Mouse (Mus musculus): Measurements from ENCODE around the gene Mfsd6. TPM values are rescaled to one million over a fixed set of nuclear protein-coding genes. Genes with fewer than 3 reads are reported as not detected.

The Mfsd6 gene
- polyA plus RNA-seq, 1 experiment from 2014 or later: 20.9 TPM

- TF ChIP-seq CTCF (IDR thresholded peaks at IDR 0.05): peak; percentile 67
Observed at GRCm38 (mm10) chr1:52748260-52748659, 21.0 kb upstream of the Mfsd6 start.

GRCm38 (mm10) chr1:52742567-52742966, 15.3 kb upstream of the Mfsd6 start:
- in situ Hi-C loops (cut with MboI; ENCODE audit: low pct_unique_long_range_greater_than_20kb): no loop called here
- no peak for DNase-seq (ENCODE audit: low read depth, low spot score)
- no peak for ATAC-seq
- CTCF ChIA-PET: no interaction called here
- H3K27me3 ChIP-seq: no peaks in the 10 kb centered on the region
- no peak for TF ChIP-seq CTCF (IDR thresholded peaks at IDR 0.05)
- POLR2A ChIA-PET: no interaction called here

More at GRCm38 (mm10) chr1:52748260-52748659, 21.0 kb upstream of the Mfsd6 start:
- no peak for ATAC-seq
- CTCF ChIA-PET: interaction anchor here (0.7 to 2.1 kb wide), 5 partner anchors 10 to 117 kb away, joined by 3 to 7 read pairs (median 3); no protein-coding TSS in a partner anchor
- no peak for DNase-seq (ENCODE audit: low read depth, low spot score)
- in situ Hi-C loops (cut with MboI; ENCODE audit: low pct_unique_long_range_greater_than_20kb): loop anchor here (5.0 kb wide), 1 partner anchor 101 kb away; no protein-coding TSS in a partner anchor
- POLR2A ChIA-PET: no interaction called here
- H3K27me3 ChIP-seq: no peaks in the 10 kb centered on the region

GRCm38 (mm10) chr1:52734208-52734607, 6.9 kb upstream of the Mfsd6 start:
- ChIA-PET CTCF (no interaction called here), POLR2A (no interaction called here)
- no peak for TF ChIP-seq CTCF (IDR thresholded peaks at IDR 0.05)
- in situ Hi-C loops (cut with MboI; ENCODE audit: low pct_unique_long_range_greater_than_20kb): no loop called here
- no peak for DNase-seq (ENCODE audit: low read depth, low spot score)
- H3K27me3 ChIP-seq: peaks cover 16% of the 10 kb centered on the region
- no peak for ATAC-seq

- TF ChIP-seq CTCF (IDR thresholded peaks at IDR 0.05): no peak
- H3K27me3 ChIP-seq: peaks cover 14% of the 10 kb centered on the region
- ATAC-seq: no peak
- POLR2A ChIA-PET: no interaction called here
- in situ Hi-C loops (cut with MboI; ENCODE audit: low pct_unique_long_range_greater_than_20kb): no loop called here
- no peak for DNase-seq (ENCODE audit: low read depth, low spot score)
- CTCF ChIA-PET: no interaction called here
Observed at GRCm38 (mm10) chr1:52730258-52730657, 3.0 kb upstream of the Mfsd6 start.

DNA sequence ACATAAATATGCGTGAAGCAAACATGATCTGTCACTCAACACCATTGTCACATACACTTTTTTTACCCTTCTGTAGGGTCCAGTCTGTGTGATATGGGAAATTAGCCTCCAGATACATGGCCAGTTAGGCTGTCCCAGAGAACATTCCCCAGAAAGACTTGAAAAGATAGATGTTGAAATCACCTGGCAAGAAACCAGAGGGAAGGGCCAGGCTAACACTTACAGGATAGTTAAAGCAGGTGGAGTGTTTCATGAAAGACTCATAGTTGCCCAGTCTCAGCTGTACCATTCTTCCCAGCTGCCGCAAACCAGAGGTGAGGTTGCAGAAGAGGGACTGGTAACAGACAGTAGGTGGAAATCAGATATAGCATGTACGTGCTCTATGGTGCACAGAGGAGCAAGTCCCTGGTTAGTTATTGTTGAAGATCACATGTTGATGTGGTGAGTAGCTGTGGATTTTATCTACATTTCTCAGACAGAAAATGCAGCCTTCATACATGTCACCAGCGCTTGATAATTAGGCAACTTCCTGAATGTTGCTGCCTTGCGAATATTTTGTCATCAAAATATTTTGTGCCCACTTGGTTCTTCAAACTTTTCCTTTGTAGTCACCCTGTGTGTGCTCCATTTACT, 1.7 kb upstream of the Mfsd6 start:
- ChIA-PET POLR2A (no interaction called here), CTCF (no interaction called here)
- TF ChIP-seq CTCF (IDR thresholded peaks at IDR 0.05): no peak
- no peak for ATAC-seq
- in situ Hi-C loops (cut with MboI; ENCODE audit: low pct_unique_long_range_greater_than_20kb): no loop called here
- H3K27me3 ChIP-seq: peaks cover 8% of the 10 kb centered on the region
- no peak for DNase-seq (ENCODE audit: low read depth, low spot score)

- POLR2A ChIA-PET: no interaction called here
- H3K27me3 ChIP-seq: peaks cover 3% of the 10 kb centered on the region
Observed at GRCm38 (mm10) chr1:52726371-52727055, 749 bp downstream of the Mfsd6 start.

GRCm38 (mm10) chr1:52722586-52722985, 4.7 kb downstream of the Mfsd6 start:
- no peak for ATAC-seq
- no peak for DNase-seq (ENCODE audit: low read depth, low spot score)
- TF ChIP-seq CTCF (IDR thresholded peaks at IDR 0.05): no peak
- H3K27me3 ChIP-seq: no peaks in the 10 kb centered on the region
- ChIA-PET POLR2A (no interaction called here), CTCF (no interaction called here)
- in situ Hi-C loops (cut with MboI; ENCODE audit: low pct_unique_long_range_greater_than_20kb): no loop called here

More at GRCm38 (mm10) chr1:52726371-52727055, 749 bp downstream of the Mfsd6 start:
- CTCF ChIA-PET: no interaction called here
- ATAC-seq: peak; percentile 38
- in situ Hi-C loops (cut with MboI; ENCODE audit: low pct_unique_long_range_greater_than_20kb): no loop called here
- TF ChIP-seq CTCF (IDR thresholded peaks at IDR 0.05): no peak
- no peak for DNase-seq (ENCODE audit: low read depth, low spot score)

GRCm38 (mm10) chr1:52719096-52719495, 8.2 kb downstream of the Mfsd6 start:
- H3K27me3 ChIP-seq: no peaks in the 10 kb centered on the region
- in situ Hi-C loops (cut with MboI; ENCODE audit: low pct_unique_long_range_greater_than_20kb): no loop called here
- POLR2A ChIA-PET: no interaction called here
- ATAC-seq: no peak
- TF ChIP-seq CTCF (IDR thresholded peaks at IDR 0.05): peak; percentile 44
- CTCF ChIA-PET: no interaction called here
- no peak for DNase-seq (ENCODE audit: low read depth, low spot score)

DNA sequence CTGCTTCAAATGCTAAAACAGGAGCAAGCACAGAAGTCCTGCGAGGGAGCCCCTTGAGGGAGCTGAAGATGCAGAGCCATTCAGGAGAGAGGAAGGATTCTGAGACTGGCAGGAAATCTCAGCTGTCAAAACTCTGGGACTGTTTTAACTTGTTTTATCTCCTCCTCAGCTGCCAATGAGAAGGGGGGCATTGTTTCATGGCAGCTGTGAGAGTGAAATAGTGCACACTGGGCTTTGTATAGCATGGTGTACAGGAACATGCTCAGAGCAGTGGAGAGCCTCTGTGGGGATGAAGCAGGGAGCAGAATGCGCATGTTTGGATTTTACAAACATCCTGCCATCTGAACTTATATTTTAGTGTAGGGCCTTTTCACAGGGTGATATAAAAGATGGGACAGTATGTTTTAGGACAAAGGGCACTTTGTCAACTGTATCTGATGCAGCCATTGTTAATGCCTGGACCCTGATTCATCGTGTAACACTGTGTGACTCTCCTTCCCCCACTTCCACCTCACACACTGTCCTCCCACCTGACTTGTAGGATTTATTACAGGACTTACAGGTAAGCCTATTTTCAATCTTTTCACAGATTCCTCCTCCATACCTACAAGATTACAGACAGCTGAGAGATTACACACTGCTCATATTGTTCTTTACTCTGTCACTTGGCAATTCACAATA, 9.1 kb downstream of the Mfsd6 start:
- ChIA-PET POLR2A (no interaction called here), CTCF (no interaction called here)
- DNase-seq (ENCODE audit: low read depth, low spot score) (no peak), ATAC-seq (no peak)
- no peak for TF ChIP-seq CTCF (IDR thresholded peaks at IDR 0.05)
- in situ Hi-C loops (cut with MboI; ENCODE audit: low pct_unique_long_range_greater_than_20kb): no loop called here
- H3K27me3 ChIP-seq: no peaks in the 10 kb centered on the region

GRCm38 (mm10) chr1:52714451-52714850, 12.8 kb downstream of the Mfsd6 start:
- in situ Hi-C loops (cut with MboI; ENCODE audit: low pct_unique_long_range_greater_than_20kb): no loop called here
- CTCF ChIA-PET: no interaction called here

DNA sequence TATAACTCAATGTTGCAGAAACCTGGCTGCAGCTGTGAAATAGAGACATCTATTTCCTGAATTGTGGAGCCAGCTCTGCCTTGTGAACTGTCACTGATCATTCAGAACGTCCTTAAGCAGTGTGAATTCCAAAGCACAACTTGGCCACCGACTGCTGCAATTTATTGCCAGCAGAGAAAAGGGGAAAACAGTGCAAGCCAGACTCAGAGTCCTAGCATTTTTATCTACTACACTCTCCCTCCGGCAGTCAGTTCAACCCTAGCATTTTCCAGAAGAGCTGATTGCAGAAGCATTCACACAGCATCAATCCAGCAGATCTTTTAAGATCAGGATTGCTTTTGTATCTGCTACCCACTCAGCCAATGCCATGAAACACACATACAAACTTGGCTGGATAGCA, 13.2 kb downstream of the Mfsd6 start:
- POLR2A ChIA-PET: no interaction called here
- DNase-seq (ENCODE audit: low read depth, low spot score) (no peak), ATAC-seq (no peak)
- H3K27me3 ChIP-seq: no peaks in the 10 kb centered on the region
- no peak for TF ChIP-seq CTCF (IDR thresholded peaks at IDR 0.05)
- in situ Hi-C loops (cut with MboI; ENCODE audit: low pct_unique_long_range_greater_than_20kb): no loop called here
- CTCF ChIA-PET: no interaction called here

More at GRCm38 (mm10) chr1:52714451-52714850, 12.8 kb downstream of the Mfsd6 start:
- H3K27me3 ChIP-seq: no peaks in the 10 kb centered on the region
- POLR2A ChIA-PET: no interaction called here
- ATAC-seq (no peak), DNase-seq (ENCODE audit: low read depth, low spot score) (no peak)
- TF ChIP-seq CTCF (IDR thresholded peaks at IDR 0.05): no peak
